Mouse (Mus musculus) lung, postnatal 36 days (tissue): ENCODE measurements around the gene Ocm.
A peak's percentile ranks its signal among the peaks of the same experiment; 100 is the strongest.
"Not testable (repeated sequence)": the region's sequence is repeated elsewhere in the genome, so short reads cannot be mapped to it uniquely, and the experiment has no call there.

Experiments
- DNase-seq: peaks from one replicate; pipeline ENCODE4 v3.0.0; 2022; ENCODE audit warnings: mixed read lengths

Ocm gene

GRCm38 (mm10) chr5:144026620-144027263 lies at the start of gene Ocm:
Gene Ocm (minus strand): TSS chr5:144026670.
- DNase-seq, result peak; percentile 13

GRCm38 (mm10) chr5:144071249-144071648 lies 44.8 kb upstream of the Ocm start:
- no peak for DNase-seq

GRCm38 (mm10) chr5:144070064-144070463 lies 43.6 kb upstream of the Ocm start:
- peak; percentile 42 for DNase-seq

GRCm38 (mm10) chr5:144066036-144066435 lies 39.6 kb upstream of the Ocm start:
- DNase-seq, result peak; percentile 77

GRCm38 (mm10) chr5:144064093-144064492 lies 37.6 kb upstream of the Ocm start:
- no peak for DNase-seq

GRCm38 (mm10) chr5:144054340-144054739 lies 27.9 kb upstream of the Ocm start:
- DNase-seq, result no peak

GRCm38 (mm10) chr5:144053450-144053849 lies 27.0 kb upstream of the Ocm start:
- DNase-seq, result no peak

- peak; percentile 13 for DNase-seq
Measured at GRCm38 (mm10) chr5:144051268-144051667, 24.8 kb upstream of the Ocm start.

GRCm38 (mm10) chr5:144049881-144050280 lies 23.4 kb upstream of the Ocm start:
- no peak for DNase-seq

GRCm38 (mm10) chr5:144047324-144047723 lies 20.9 kb upstream of the Ocm start:
- no peak for DNase-seq

GRCm38 (mm10) chr5:144043166-144043565 lies 16.7 kb upstream of the Ocm start:
- no peak for DNase-seq

GRCm38 (mm10) chr5:144040720-144041364 lies 14.4 kb upstream of the Ocm start:
- peak; percentile 85 for DNase-seq

GRCm38 (mm10) chr5:144039886-144040285 lies 13.4 kb upstream of the Ocm start:
- no peak for DNase-seq

- DNase-seq, result no peak
Measured at GRCm38 (mm10) chr5:144039156-144039675, 12.7 kb upstream of the Ocm start.

- DNase-seq, result no peak
Measured at GRCm38 (mm10) chr5:144036952-144037351, 10.5 kb upstream of the Ocm start.

- DNase-seq, result no peak
Measured at GRCm38 (mm10) chr5:144034567-144034966, 8.1 kb upstream of the Ocm start.

GRCm38 (mm10) chr5:144032491-144032890 lies 6.0 kb upstream of the Ocm start:
- DNase-seq, result peak; percentile 24

GRCm38 (mm10) chr5:144015845-144016244 lies 10.6 kb downstream of the Ocm start:
- DNase-seq, result no peak

GRCm38 (mm10) chr5:144015312-144015650 lies 11.2 kb downstream of the Ocm start:
- no peak for DNase-seq

GRCm38 (mm10) chr5:144014551-144015311 lies 11.7 kb downstream of the Ocm start, which contains the start of gene Ccz1:
Gene Ccz1 (minus strand): TSS chr5:144014877.
- peak; percentile 84 for DNase-seq

- not testable (repeated sequence) for DNase-seq
Measured at GRCm38 (mm10) chr5:144013366-144014134, 12.9 kb downstream of the Ocm start.

GRCm38 (mm10) chr5:144002461-144003192 lies 23.8 kb downstream of the Ocm start:
- no peak for DNase-seq
